Mouse (Mus musculus) limb, embryonic 12.5 days (tissue): ENCODE results near the gene Ralgapa1. TPM values are rescaled to one million over a fixed set of nuclear protein-coding genes. Genes with fewer than 3 reads are reported as not detected.
"Not testable (repeated sequence)": the region's sequence is repeated elsewhere in the genome, so short reads cannot be mapped to it uniquely, and the experiment has no call there.

Experiments used
- ATAC-seq: fragments of 200-750 bp; cut with Nextera tagmentation; 2 replicates; pipeline ENCODE4 v1.8.0; 2017; ENCODE audit warnings: low read depth, moderate TSS enrichment; ENCODE audit not compliant: insufficient number of reproducible peaks, insufficient read depth, low FRiP score, low TSS enrichment
- H3K27ac ChIP-seq: fragments of 300-500 bp; sonication (generic); 2 replicates; pipeline ENCODE4 v1.5.1; 2016; ENCODE audit warnings: mild to moderate bottlenecking, moderate library complexity
- H3K27me3 ChIP-seq: fragments of 300-500 bp; sonication (generic); 2 replicates; pipeline ENCODE4 v1.6.1; 2016; ENCODE audit warnings: mild to moderate bottlenecking, moderate library complexity
- H3K36me3 ChIP-seq: fragments of 300-500 bp; sonication (generic); 2 replicates; pipeline ENCODE4 v1.6.1; 2016; ENCODE audit warnings: mild to moderate bottlenecking, moderate library complexity
- H3K4me1 ChIP-seq: fragments of 300-500 bp; sonication (generic); replicated peaks from 2 replicates; pipeline ENCODE4 v1.6.1; 2016
- H3K4me2 ChIP-seq: fragments of 300-500 bp; sonication (generic); 2 replicates; pipeline ENCODE4 v1.6.1; 2016; ENCODE audit warnings: mild to moderate bottlenecking, moderate library complexity
- H3K4me3 ChIP-seq: fragments of 300-500 bp; sonication (generic); replicated peaks from 2 replicates; pipeline ENCODE4 v1.5.1; 2016; ENCODE audit warnings: mild to moderate bottlenecking
- H3K9ac ChIP-seq: fragments of 300-500 bp; sonication (generic); replicated peaks from 2 replicates; pipeline ENCODE4 v1.6.1; 2016; ENCODE audit warnings: mild to moderate bottlenecking, moderate library complexity
- H3K9me3 ChIP-seq: fragments of 300-500 bp; sonication (generic); 2 replicates; pipeline ENCODE4 v1.6.1; 2016; ENCODE audit warnings: mild to moderate bottlenecking, moderate library complexity
- WGBS: fragments of 180-500 bp; shearing (Covaris S2); methylation state at CpG from one replicate; pipeline ENCODE4 v1.1.7; 2016; 5-methylcytosine and 5-hydroxymethylcytosine counted together
- polyA plus RNA-seq: library from polyadenylated mRNA; unstranded; fragments of >200 nt; fragmentation: Nextera tagmentation; extraction: Ambion mirVana; gene quantifications from 2 replicates; pipeline ENCODE4 v1.2.1, GENCODE M21; 2016

Gene Ralgapa1
- polyA plus RNA-seq, 1 experiment from 2014 or later = 20.2 TPM

- WGBS = under 1% methylated on average over 77 of the region's 77 CpGs
- Histone ChIP-seq H3K4me3 (peak within 1 kb of the TSS; percentile 45), H3K9me3 (no peaks in the 10 kb centered on the region), H3K9ac (no peak within 1 kb of the TSS), H3K4me2 (peak within 1 kb of the TSS; percentile 81), H3K27me3 (peaks cover 67% of the 10 kb centered on the region), H3K27ac (no peak within 1 kb of the TSS), H3K4me1 (peaks cover 25% of the 10 kb centered on the region), H3K36me3 (no peaks in the 10 kb centered on the region)
- ATAC-seq = peak; percentile 16; the same call in 1 of the 2 replicates
Observed at GRCm38 (mm10) chr12:55598887-55599561, 221.9 kb downstream of the Ralgapa1 start, which contains the start of gene Insm2. Insm2 (plus strand) TSS chr12:55599427.

- ATAC-seq = no peak
- H3K9me3 ChIP-seq = no peaks in the 10 kb centered on the region
- peaks cover 25% of the 10 kb centered on the region for H3K4me1 ChIP-seq
- no peaks in the 10 kb centered on the region for H3K36me3 ChIP-seq
- H3K27me3 ChIP-seq = peaks cover 67% of the 10 kb centered on the region
- peak overlapping the region; percentile 45 for H3K4me3 ChIP-seq
- H3K27ac ChIP-seq = no peak overlapping the region
- 12% methylated on average over 7 of the region's 7 CpGs for whole genome bisulfite sequencing
- H3K4me2 ChIP-seq = peak overlapping the region; percentile 81
- H3K9ac ChIP-seq = no peak overlapping the region
Observed at GRCm38 (mm10) chr12:55598537-55598886, 222.5 kb downstream of the Ralgapa1 start.

- H3K9me3 ChIP-seq, H3K27me3 ChIP-seq, ATAC-seq, H3K9ac ChIP-seq, H3K36me3 ChIP-seq, H3K4me2 ChIP-seq, H3K4me1 ChIP-seq, H3K27ac ChIP-seq, H3K4me3 ChIP-seq: not testable (repeated sequence)
- WGBS = 65% methylated on average over 9 of the region's 9 CpGs
Observed at GRCm38 (mm10) chr12:55586936-55587335, 234.0 kb downstream of the Ralgapa1 start.

- peak; percentile 52; the same call in 1 of the 2 replicates for ATAC-seq
Observed at GRCm38 (mm10) chr12:55573794-55574193, 247.2 kb downstream of the Ralgapa1 start.

GRCm38 (mm10) chr12:55573089-55573488 lies 247.9 kb downstream of the Ralgapa1 start:
- Histone ChIP-seq H3K4me2 (no peak overlapping the region), H3K9ac (no peak overlapping the region), H3K36me3 (no peaks in the 10 kb centered on the region), H3K4me3 (no peak overlapping the region), H3K27me3 (no peaks in the 10 kb centered on the region; the same call in 1 of the 2 replicates), H3K9me3 (no peaks in the 10 kb centered on the region), H3K27ac (no peak overlapping the region), H3K4me1 (peaks cover 4% of the 10 kb centered on the region)
- ATAC-seq = no peak

More at GRCm38 (mm10) chr12:55573794-55574193, 247.2 kb downstream of the Ralgapa1 start:
- WGBS = 12% methylated on average over 6 of the region's 6 CpGs
- Histone ChIP-seq H3K4me1 (peaks cover 4% of the 10 kb centered on the region), H3K9me3 (no peaks in the 10 kb centered on the region), H3K4me2 (no peak overlapping the region), H3K36me3 (no peaks in the 10 kb centered on the region), H3K4me3 (no peak overlapping the region), H3K27me3 (no peaks in the 10 kb centered on the region; the same call in 1 of the 2 replicates), H3K9ac (no peak overlapping the region), H3K27ac (no peak overlapping the region)

- no peak for ATAC-seq
- WGBS = 78% methylated on average over 10 of the region's 10 CpGs
- H3K36me3 ChIP-seq = no peaks in the 10 kb centered on the region
- H3K4me3 ChIP-seq = no peak overlapping the region
- peaks cover 4% of the 10 kb centered on the region for H3K4me1 ChIP-seq
- H3K27me3 ChIP-seq = no peaks in the 10 kb centered on the region; the same call in 1 of the 2 replicates
- no peak overlapping the region for H3K4me2 ChIP-seq
- no peak overlapping the region for H3K9ac ChIP-seq
- no peaks in the 10 kb centered on the region for H3K9me3 ChIP-seq
- H3K27ac ChIP-seq = no peak overlapping the region
Observed at GRCm38 (mm10) chr12:55571661-55572060, 249.3 kb downstream of the Ralgapa1 start.

GRCm38 (mm10) chr12:55571181-55571580 lies 249.8 kb downstream of the Ralgapa1 start:
- ATAC-seq = no peak
- no peak overlapping the region for H3K4me3 ChIP-seq
- no peak overlapping the region for H3K27ac ChIP-seq
- H3K4me1 ChIP-seq = peaks cover 6% of the 10 kb centered on the region
- WGBS = 83% methylated on average over 11 of the region's 11 CpGs
- H3K36me3 ChIP-seq = no peaks in the 10 kb centered on the region
- no peaks in the 10 kb centered on the region; the same call in 1 of the 2 replicates for H3K27me3 ChIP-seq
- no peak overlapping the region for H3K9ac ChIP-seq
- no peaks in the 10 kb centered on the region for H3K9me3 ChIP-seq
- H3K4me2 ChIP-seq = no peak overlapping the region

GRCm38 (mm10) chr12:55570646-55571045 lies 250.3 kb downstream of the Ralgapa1 start:
- no peak overlapping the region for H3K4me3 ChIP-seq
- H3K27ac ChIP-seq = no peak overlapping the region
- H3K4me2 ChIP-seq = no peak overlapping the region
- no peaks in the 10 kb centered on the region; the same call in 1 of the 2 replicates for H3K27me3 ChIP-seq
- peaks cover 7% of the 10 kb centered on the region for H3K4me1 ChIP-seq
- H3K9me3 ChIP-seq = no peaks in the 10 kb centered on the region
- 85% methylated on average over 9 of the region's 9 CpGs for WGBS
- H3K9ac ChIP-seq = no peak overlapping the region
- no peaks in the 10 kb centered on the region for H3K36me3 ChIP-seq
- ATAC-seq = no peak

GRCm38 (mm10) chr12:55569676-55570075 lies 251.3 kb downstream of the Ralgapa1 start:
- ATAC-seq = no peak

GRCm38 (mm10) chr12:55568466-55568865 lies 252.5 kb downstream of the Ralgapa1 start:
- Histone ChIP-seq H3K36me3 (no peaks in the 10 kb centered on the region), H3K4me1 (0 out of 2 replicates have a peak, but pooled peaks cover 3% of the 10 kb centered on the region), H3K9me3 (no peaks in the 10 kb centered on the region), H3K4me2 (no peak overlapping the region), H3K9ac (no peak overlapping the region), H3K4me3 (no peak overlapping the region), H3K27me3 (no peaks in the 10 kb centered on the region; the same call in 1 of the 2 replicates), H3K27ac (no peak overlapping the region)
- ATAC-seq = no peak
- WGBS = 87% methylated on average over 3 of the region's 3 CpGs

More at GRCm38 (mm10) chr12:55569676-55570075, 251.3 kb downstream of the Ralgapa1 start:
- WGBS = 83% methylated on average over 6 of the region's 6 CpGs
- Histone ChIP-seq H3K9me3 (no peaks in the 10 kb centered on the region), H3K36me3 (no peaks in the 10 kb centered on the region), H3K4me2 (no peak overlapping the region), H3K4me3 (no peak overlapping the region), H3K27ac (no peak overlapping the region), H3K4me1 (peaks cover 7% of the 10 kb centered on the region), H3K9ac (no peak overlapping the region), H3K27me3 (no peaks in the 10 kb centered on the region; the same call in 1 of the 2 replicates)

GRCm38 (mm10) chr12:55566837-55567236 lies 254.1 kb downstream of the Ralgapa1 start:
- WGBS = 56% methylated on average over 5 of the region's 5 CpGs

More at GRCm38 (mm10) chr12:55566837-55567236, 254.1 kb downstream of the Ralgapa1 start:
- H3K27ac ChIP-seq = no peak overlapping the region
- no peak overlapping the region for H3K4me2 ChIP-seq
- no peaks in the 10 kb centered on the region for H3K9me3 ChIP-seq
- no peak for ATAC-seq
- no peak overlapping the region for H3K4me3 ChIP-seq
- H3K36me3 ChIP-seq = no peaks in the 10 kb centered on the region
- H3K27me3 ChIP-seq = no peaks in the 10 kb centered on the region
- H3K9ac ChIP-seq = no peak overlapping the region
- 0 out of 2 replicates have a peak, but pooled peaks cover 3% of the 10 kb centered on the region for H3K4me1 ChIP-seq
